Mouse (Mus musculus) MEL-GATA-1-ER (cell line): ENCODE results near the gene Rnf141.

Source experiments
- DNase-seq: peaks from one replicate; pipeline ENCODE4 v3.0.0-alpha.2; 2012; ENCODE audit warnings: low read depth; ENCODE audit errors: extremely low read depth

Rnf141 gene

GRCm38 (mm10) chr7:110843916-110844874, at the start of gene Rnf141:
TSS of gene Rnf141 (minus strand) at chr7:110844457.
- DNase-seq: peak; percentile 79

GRCm38 (mm10) chr7:110891501-110891986, 47.3 kb upstream of the Rnf141 start:
- DNase-seq: no peak

DNA sequence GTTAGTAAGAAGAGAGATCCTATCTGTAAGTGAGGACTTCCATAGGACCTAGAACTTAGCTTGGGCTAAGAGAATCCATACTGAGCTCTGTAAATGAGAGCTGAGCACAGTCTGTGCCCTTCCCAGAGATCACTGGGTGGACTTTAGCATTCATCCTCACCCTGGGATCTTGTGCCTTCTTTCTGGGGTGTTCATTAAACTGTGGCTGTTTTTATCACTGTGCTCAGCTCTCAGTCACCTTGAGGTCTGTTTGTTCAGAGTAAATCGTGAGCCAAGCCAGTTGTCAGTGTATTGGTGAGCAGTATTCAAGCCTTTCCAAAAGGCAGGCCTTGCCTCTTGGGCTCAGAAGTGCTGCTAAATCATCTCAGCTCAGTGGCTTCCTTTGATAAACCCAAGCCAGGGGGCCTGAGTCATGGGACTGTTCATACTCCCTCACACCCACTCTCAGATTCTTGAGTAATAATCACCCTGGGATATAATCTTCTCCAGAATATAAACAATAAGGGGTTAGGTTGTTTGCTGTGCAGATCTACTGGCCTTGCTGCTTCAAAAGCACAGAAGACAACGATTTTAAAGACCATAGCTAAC, 37.6 kb upstream of the Rnf141 start:
- no peak for DNase-seq

GRCm38 (mm10) chr7:110878028-110878427, 33.8 kb upstream of the Rnf141 start:
- no peak for DNase-seq

GRCm38 (mm10) chr7:110876965-110877364, 32.7 kb upstream of the Rnf141 start:
- no peak for DNase-seq

- DNase-seq: no peak
Observed at GRCm38 (mm10) chr7:110868807-110869206, 24.6 kb upstream of the Rnf141 start.

- DNase-seq: no peak
Observed at GRCm38 (mm10) chr7:110867116-110867515, 22.9 kb upstream of the Rnf141 start.

DNA sequence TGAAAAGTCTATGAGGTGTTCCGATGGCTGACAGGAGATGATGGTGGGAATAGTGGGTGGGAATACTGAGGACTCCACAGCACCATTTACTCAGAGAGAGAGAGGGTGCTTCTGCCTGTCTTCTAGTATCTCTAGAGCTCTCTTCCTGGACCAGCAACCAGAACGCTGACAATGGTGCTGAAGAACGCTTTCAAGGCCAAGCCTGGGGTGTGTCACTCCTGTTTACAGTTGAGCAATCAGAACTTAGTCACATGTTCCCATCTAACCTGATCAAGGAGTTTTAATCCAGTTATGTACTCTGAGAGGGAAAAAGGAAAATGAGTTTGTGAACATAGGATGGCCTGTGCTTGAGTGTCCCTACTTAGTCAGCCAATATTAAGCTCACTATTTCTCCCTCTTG, 21.8 kb upstream of the Rnf141 start:
- DNase-seq: no peak

- no peak for DNase-seq
Observed at GRCm38 (mm10) chr7:110865570-110865969, 21.3 kb upstream of the Rnf141 start.

DNA sequence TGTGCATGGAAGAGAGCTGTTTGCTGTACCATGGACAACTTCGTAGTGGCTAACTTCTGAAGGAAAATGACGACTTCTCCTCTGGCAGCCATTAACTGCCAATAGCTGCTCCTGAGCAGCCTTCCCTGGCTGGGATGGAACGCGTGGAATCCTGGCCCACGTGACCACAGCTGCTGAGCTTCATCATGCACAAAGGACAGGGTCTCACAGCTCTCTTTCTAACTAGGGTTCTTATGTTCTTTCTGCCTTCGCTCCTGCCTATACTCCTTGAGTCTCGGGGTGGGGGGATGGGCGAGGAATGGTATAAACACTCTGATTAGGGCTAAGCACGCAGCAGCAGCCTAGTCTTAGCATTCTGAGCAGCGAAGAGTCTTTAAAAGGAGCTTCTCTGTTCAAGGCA, 20.8 kb upstream of the Rnf141 start:
- no peak for DNase-seq

DNA sequence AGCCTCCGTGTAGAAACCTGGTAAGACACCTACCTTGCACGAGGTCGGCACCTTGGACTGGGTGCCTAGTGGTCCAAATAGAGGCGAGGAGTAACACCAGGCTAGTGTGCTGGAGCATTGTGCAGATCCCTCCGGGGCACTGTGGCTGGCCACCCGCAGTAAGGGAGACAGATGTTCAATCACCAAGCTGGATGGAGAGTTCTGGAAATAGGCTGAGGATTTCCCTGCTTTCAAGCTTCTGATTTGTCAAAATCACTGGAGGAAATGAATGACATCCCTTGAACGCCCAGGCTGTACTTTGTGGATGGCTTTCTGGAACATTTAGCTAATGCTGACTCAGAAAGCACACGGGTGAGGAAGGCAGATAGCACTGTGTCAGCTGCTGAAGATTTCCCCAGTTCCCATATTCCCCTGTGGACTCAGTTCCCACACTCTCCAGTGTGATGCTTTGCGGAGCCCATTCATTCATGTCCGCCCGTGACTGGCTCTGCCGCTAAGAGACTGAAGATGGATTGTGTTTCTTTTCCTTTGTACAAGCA, 18.6 kb upstream of the Rnf141 start, which contains the start of gene Lyve1:
Gene Lyve1 (minus strand): TSS at position 489 of the 539 bp plus-strand sequence.
- DNase-seq: no peak

GRCm38 (mm10) chr7:110860129-110860528, 15.9 kb upstream of the Rnf141 start:
- peak; percentile 43 for DNase-seq

DNA sequence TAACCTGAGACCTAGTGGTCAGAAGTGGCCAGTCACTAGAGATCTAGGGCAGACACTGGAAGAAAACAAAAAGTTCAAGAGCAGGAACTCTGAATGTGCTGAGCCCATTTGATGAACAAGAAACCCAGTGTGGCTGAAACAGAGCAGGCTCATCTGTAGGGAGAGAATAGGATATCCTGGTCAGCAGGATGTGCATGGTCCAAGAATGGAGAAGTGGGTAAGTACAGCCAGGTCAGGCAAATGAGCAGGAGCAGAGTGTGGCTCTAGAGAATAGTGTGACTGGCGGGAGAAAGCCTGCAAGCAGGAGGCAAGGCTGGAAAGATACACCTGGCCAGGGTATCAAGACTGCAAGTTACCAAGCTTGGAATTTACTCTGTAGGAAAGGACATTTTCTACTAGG, 11.3 kb upstream of the Rnf141 start:
- DNase-seq: no peak

GRCm38 (mm10) chr7:110854927-110855546, 10.8 kb upstream of the Rnf141 start:
- no peak for DNase-seq

- DNase-seq: no peak
Observed at GRCm38 (mm10) chr7:110854519-110854918, 10.3 kb upstream of the Rnf141 start.

DNA sequence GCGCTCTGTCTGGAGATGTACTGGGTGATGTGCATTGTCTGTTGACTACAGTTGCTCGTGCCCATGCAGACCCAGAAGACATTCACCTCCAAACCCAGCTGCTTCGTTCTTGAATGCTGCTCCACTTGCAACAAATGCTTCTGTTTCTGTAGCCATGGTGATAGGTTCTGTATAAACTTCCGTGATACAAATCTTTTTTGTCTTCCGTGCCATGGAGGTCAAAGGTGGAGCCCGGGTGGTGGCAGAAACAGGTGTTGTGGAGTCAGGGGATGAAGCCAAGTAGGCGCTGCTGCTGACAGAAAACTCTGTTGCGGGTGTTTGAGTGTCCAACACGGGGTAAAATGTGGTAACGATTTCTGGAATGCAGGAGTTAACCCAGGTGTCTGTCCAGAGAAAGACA, 9.4 kb upstream of the Rnf141 start:
- DNase-seq: no peak

DNA sequence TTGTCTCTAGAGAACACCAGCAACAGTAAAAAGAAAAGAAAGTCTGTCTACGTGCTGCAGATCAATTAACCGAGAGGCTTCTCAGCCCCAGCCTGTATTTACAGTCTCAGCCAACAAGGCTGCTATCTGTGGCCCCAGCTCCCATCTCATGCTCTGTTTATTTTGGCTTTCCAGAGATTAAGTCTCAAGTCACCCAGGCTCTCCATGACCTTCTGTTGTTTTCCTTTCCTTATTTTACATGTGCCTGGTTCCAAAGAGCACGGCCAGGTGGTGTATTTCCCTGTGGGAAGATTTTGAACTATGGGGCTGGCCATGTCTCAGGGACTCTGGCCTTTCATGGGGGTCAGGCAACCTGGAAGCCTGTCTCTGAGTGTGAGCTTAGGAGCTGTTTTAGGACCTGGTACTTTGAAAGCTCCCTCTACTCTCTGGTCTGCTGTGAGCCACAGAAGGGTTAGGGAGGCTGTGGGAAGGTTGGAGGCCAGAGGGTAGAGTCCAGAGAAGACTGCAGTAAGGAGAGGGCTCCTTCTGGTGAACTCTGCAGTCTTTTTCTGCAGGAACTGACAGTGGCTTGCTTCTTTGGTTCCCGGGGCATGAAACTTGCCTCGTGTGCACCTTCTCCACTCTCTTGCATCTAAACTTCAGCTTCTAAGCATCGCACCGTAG, 7.4 kb upstream of the Rnf141 start:
- no peak for DNase-seq

DNA sequence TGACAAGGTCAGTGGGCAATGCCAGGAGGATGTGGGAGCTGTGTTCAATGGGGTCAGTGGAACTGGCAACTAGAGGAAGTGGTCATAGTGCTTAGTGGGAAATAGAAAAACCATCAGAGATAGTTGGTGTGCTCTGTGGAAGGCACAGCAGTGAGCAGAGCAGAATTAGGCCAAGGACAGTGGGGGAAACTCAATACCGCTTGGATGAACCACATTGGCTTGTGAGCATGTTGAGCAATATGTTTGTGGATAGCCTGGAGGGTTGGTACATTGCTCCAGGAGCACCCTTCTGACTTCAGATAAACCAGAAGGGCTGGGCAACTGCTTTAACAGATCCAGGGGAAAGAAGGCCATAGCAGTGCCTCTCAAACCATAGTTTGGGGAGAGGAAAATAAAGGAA, 4.1 kb upstream of the Rnf141 start:
- DNase-seq: no peak

DNA sequence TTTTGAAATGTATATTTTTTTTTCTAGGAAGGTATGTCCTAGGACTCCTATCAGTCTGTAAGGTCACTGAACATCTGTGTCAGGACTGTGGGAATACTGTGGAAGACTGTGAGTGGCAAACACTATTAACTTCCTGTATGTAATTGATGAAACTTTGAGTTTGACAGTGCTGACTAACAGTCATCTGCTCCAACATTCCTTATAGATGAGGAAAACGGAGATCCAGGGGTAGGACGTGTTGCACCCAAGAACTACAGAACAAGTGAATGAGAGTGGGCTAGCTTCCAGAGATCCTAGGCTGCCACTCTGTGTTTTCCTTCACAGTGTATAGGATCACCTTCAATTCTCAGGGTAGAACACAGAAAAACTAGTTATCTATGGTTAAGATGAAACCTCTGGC, 3.1 kb upstream of the Rnf141 start:
- no peak for DNase-seq

DNA sequence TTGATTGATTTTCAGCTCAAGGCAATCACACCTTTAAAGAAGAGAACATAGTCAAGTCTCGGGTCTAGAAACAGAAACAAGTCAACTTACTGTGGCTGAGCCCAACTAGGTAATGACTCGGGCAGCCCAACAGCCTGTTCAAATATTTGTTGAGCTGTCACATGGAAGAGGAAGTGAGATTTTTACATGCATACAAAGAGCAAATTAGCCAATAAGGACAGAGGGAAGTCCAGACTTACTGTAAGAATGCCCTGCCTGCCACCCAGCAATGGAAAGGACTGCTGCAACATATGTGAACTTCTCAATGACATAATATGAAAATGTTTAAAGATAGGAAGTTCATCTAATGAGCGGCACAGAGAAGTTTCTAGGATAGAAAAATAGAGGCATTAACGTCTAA, 3.9 kb downstream of the Rnf141 start:
- peak; percentile 59 for DNase-seq

- no peak for DNase-seq
Observed at GRCm38 (mm10) chr7:110834522-110834921, 9.7 kb downstream of the Rnf141 start.
